Mouse (Mus musculus): ENCODE data around the gene Rpl10a. TPM values are rescaled to one million over a fixed set of nuclear protein-coding genes. Genes with fewer than 3 reads are reported as not detected.
"Not testable (repeated sequence)": the region's sequence is repeated elsewhere in the genome, so short reads cannot be mapped to it uniquely, and the experiment has no call there.

Rpl10a gene
- polyA plus RNA-seq, 1 experiment from 2014 or later = 313 TPM

DNA sequence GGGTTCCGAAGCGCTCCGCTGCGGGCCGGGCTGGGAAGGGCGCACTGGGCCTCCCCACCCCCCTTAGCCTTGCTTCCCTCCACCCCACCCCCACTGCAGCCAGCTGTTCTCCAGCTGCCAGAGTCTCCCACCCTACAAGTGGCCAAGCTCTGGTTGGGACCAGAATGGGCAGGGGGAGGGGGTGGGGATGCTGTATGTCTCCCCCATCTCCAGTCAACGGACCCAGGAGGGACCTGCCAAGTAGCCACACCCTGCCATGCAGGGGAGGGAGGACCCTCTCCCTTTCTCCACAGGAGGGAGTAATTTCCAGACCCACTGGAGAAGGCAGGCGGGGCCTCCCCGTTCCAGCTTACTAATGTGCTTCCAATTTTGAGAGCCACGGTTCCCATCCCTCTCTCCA is 17.6 kb downstream of the Rpl10a start:
- Histone ChIP-seq H3K36me3 (replicated peaks) (no peaks in the 10 kb centered on the region), H3K4me3 (replicated peaks) (no peak overlapping the region), H3K9me3 (replicated peaks) (no peaks in the 10 kb centered on the region), H3K27me3 (peaks cover 79% of the 10 kb centered on the region), H3K9ac (no peak overlapping the region), H3K4me2 (no peak overlapping the region), H3K27ac (replicated peaks) (no peak overlapping the region), H3K4me1 (replicated peaks) (peaks cover 52% of the 10 kb centered on the region)
- ATAC-seq (ENCODE audit: insufficient read depth) = no peak
- 22% methylated on average over 10 of the region's 10 CpGs for WGBS (ENCODE audit: insufficient replicate concordance)

DNA sequence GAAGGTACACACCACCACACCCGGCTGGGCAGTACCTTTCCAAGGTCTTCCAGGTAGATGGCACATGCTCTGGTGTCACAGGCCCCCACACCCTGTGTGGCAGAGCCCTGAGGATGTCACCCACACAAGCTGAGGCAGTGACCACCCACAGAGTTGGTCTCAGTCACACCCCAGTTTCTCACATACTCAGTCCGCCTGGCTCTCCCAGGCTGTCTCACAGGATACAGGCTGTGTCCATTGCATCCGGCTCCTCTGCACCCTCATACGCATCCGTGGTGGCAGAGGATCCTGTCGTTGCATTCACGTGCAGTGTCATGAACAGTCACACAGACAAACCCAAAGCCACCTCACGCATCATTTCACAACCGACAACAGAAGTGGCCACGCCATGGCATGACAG is 19.1 kb downstream of the Rpl10a start:
- Histone ChIP-seq H3K9ac (no peak overlapping the region), H3K36me3 (replicated peaks) (no peaks in the 10 kb centered on the region), H3K27ac (replicated peaks) (no peak overlapping the region), H3K9me3 (replicated peaks) (no peaks in the 10 kb centered on the region), H3K4me1 (replicated peaks) (peaks cover 56% of the 10 kb centered on the region), H3K4me2 (no peak overlapping the region), H3K27me3 (peaks cover 89% of the 10 kb centered on the region), H3K4me3 (replicated peaks) (no peak overlapping the region)
- 63% methylated on average over 10 of the region's 10 CpGs for WGBS (ENCODE audit: insufficient replicate concordance)
- ATAC-seq (ENCODE audit: insufficient read depth) = no peak

DNA sequence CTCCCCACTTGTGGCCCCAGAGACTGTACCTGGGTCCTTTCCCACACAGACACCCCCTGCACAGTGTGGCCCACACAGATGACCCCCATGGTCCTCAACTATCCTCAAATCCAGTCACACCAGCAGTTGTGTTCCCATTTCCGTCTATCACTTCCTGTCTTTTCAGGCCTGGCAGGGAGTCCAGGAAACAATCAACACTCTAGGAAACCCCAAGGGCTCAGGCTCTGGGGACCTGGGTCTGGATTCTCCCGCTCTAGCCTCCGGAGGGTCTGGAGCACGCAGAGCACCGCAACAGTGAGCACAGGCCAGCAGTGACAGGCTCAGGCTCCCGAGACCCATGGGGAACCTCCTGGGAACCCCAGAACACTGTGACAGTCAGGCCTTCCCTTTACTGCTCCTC is 19.9 kb downstream of the Rpl10a start:
- Histone ChIP-seq H3K27ac (replicated peaks) (no peak overlapping the region), H3K9me3 (replicated peaks) (no peaks in the 10 kb centered on the region), H3K9ac (no peak overlapping the region), H3K4me1 (replicated peaks) (peaks cover 65% of the 10 kb centered on the region), H3K4me2 (no peak overlapping the region), H3K27me3 (peaks cover 92% of the 10 kb centered on the region), H3K36me3 (replicated peaks) (no peaks in the 10 kb centered on the region), H3K4me3 (replicated peaks) (no peak overlapping the region)
- no peak for ATAC-seq (ENCODE audit: insufficient read depth)
- 45% methylated on average over 6 of the region's 6 CpGs for WGBS (ENCODE audit: insufficient replicate concordance)

DNA sequence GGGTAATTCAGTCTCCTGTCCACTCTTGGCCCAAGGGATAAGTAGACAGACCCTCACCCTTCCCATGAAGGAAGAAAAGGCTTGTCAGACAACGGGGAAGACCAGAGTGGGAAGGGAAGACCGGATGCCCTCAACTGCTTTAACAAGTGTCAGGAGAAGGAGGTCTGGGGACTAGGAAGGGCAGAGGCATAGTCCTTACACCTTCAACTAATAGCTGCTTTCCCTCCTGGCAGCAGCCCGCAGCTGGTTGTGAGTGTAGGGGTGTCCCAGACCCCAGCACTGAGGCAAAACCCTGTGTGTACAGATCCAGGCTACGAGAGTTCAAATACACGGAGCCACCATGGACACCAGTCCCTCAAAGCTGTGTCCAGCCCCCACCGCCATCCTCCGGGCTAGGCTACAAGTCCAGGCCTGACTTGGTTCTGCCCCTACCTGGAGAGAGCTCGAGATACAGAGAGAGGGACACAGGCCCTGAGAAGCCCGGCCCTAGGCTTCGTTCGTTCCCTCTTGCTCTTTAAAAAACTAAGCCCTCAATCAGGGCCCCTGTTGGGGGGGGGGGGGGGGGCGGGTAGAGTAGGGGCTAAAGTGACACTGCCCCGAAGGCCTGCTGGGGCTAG is 21.1 kb downstream of the Rpl10a start:
- H3K9ac ChIP-seq = peak overlapping the region; percentile 55; the same call in 1 of the 2 replicates
- peaks cover 66% of the 10 kb centered on the region for H3K4me1 ChIP-seq (replicated peaks)
- peak overlapping the region; percentile 93 for H3K4me2 ChIP-seq
- WGBS (ENCODE audit: insufficient replicate concordance) = 33% methylated on average over 13 of the region's 13 CpGs
- H3K27ac ChIP-seq (replicated peaks) = no peak overlapping the region; the same call in 1 of the 2 replicates
- H3K9me3 ChIP-seq (replicated peaks) = no peaks in the 10 kb centered on the region
- H3K4me3 ChIP-seq (replicated peaks) = peak overlapping the region; percentile 65
- no peaks in the 10 kb centered on the region for H3K36me3 ChIP-seq (replicated peaks)
- H3K27me3 ChIP-seq = peaks cover 90% of the 10 kb centered on the region
- no peak for ATAC-seq (ENCODE audit: insufficient read depth)

DNA sequence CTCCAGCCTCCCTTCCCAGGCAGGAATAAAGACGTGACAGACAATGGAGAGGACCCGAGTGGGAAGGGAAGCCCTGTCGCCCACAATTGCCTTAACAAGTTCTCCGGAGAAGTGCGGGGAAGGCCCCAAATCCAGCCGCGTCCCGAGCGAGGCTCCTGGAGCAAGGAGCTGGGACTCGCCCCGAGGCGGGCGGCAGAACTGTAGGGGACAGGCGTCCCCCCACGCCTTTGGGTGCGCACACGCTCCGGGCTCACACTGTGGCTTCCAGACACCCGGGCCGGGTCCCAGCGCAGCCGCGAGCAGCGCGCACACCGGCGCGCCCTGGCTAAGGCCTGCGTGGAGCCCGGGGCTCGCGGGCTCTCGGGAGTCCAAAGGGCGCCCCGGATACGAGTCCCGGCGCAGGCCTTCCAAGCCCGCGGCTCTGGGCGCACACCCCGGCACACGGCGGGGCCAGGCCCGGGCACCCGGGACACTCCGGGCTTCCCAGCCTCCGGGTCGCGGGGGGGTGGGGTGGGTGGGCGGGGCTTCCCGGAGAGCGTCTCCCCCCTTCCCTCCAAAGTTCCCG is 21.7 kb downstream of the Rpl10a start:
- under 1% methylated on average over 54 of the region's 54 CpGs for WGBS (ENCODE audit: insufficient replicate concordance)

DNA sequence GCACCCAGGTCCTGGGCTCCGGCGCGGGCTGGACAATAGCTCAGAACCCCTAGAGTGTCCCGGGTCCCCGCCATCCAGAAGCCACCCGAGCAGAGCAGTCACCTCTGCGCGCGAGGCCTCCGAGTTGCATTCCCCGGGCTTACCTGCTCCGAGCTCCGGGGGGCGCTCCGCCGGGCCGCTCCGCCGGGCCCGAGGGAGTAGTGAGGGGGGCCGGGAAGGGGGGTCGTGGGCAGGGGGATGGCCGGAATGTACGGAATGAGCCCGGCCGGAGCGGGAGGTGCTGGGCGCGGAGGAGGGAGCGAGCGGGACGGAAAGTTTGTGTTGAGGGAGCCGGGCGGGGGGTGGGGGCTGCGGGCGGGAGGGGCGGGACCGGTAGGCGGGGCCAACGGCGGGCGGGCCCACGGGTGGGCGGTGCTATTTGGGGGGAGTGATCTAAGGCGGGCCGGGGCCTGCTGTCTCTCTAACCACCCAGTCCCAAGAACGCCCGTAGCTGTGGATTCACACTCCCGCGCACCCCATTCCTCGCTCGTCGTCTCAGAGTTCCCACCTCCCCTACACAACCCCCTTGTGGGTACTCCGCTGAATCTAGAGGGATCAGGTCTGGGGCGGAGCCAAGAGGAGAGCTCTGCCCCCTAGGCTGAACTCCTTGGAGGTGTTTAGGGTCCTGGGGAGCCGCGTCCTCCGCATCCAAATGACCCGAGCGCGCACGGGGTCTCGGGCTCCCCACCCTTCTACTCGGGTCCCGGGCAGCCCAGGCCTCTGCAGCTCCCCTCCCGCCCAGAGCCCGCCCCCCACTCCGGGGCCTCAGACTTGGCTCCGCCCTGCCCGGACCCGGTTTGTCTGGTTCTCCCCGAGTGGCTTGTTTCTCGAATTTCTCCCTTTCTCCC is 22.4 kb downstream of the Rpl10a start, which contains the start of gene Tead3:
Gene Tead3, minus strand, starts transcription at position 352 of the 887 bp plus-strand sequence.
- peak within 1 kb of the TSS; percentile 93 for H3K4me2 ChIP-seq
- no peaks in the 10 kb centered on the region for H3K36me3 ChIP-seq (replicated peaks)
- ATAC-seq (ENCODE audit: insufficient read depth) = peak; percentile 68
- H3K4me1 ChIP-seq (replicated peaks) = peaks cover 57% of the 10 kb centered on the region
- WGBS (ENCODE audit: insufficient replicate concordance) = under 1% methylated on average over 63 of the region's 73 CpGs
- H3K27me3 ChIP-seq = peaks cover 76% of the 10 kb centered on the region
- peak within 1 kb of the TSS; percentile 77 for H3K27ac ChIP-seq (replicated peaks)
- H3K9ac ChIP-seq = peak within 1 kb of the TSS; percentile 55
- H3K9me3 ChIP-seq (replicated peaks) = no peaks in the 10 kb centered on the region
- peak within 1 kb of the TSS; percentile 65 for H3K4me3 ChIP-seq (replicated peaks)

More for the DNA sequence above, 21.7 kb downstream of the Rpl10a start:
- H3K36me3 ChIP-seq (replicated peaks) = no peaks in the 10 kb centered on the region
- H3K9ac ChIP-seq = peak overlapping the region; percentile 55
- peaks cover 84% of the 10 kb centered on the region for H3K27me3 ChIP-seq
- H3K4me1 ChIP-seq (replicated peaks) = peaks cover 64% of the 10 kb centered on the region
- H3K4me2 ChIP-seq = peak overlapping the region; percentile 93
- ATAC-seq (ENCODE audit: insufficient read depth) = peak; percentile 45
- H3K4me3 ChIP-seq (replicated peaks) = peak overlapping the region; percentile 65
- H3K9me3 ChIP-seq (replicated peaks) = no peaks in the 10 kb centered on the region
- H3K27ac ChIP-seq (replicated peaks) = peak overlapping the region; percentile 77

DNA sequence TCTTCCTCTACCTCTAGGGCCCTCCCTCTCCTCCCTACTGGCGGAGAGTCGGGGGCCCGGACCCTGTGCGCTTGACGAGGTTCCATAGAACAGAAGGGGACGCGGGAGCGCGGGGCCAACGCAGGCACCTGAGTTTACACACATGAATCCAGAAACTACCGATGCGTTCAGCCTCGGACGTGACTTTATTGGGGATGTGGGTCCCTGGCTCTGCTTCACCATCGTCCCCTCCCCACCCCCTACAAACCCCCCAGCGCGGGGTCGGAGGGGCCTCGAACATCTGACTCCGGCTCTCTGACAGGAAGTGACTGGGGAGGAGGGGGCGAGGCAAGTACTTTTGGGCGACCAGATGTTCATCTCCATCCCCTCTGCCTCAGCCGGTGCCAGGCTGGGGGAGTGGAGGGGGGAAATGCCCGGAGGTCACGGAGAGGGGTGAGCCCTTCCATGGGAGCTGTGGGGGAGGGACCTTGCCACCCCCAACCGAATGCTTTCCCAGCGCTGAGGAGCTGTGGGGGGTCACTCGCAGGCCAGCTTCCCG is 23.2 kb downstream of the Rpl10a start:
- H3K4me3 ChIP-seq (replicated peaks) = peak overlapping the region; percentile 65
- WGBS (ENCODE audit: insufficient replicate concordance) = 1% methylated on average over 29 of the region's 29 CpGs
- H3K4me2 ChIP-seq = peak overlapping the region; percentile 93
- peak overlapping the region; percentile 66 for H3K27ac ChIP-seq (replicated peaks)
- H3K36me3 ChIP-seq (replicated peaks) = no peaks in the 10 kb centered on the region
- H3K27me3 ChIP-seq = peaks cover 76% of the 10 kb centered on the region
- no peak for ATAC-seq (ENCODE audit: insufficient read depth)
- no peaks in the 10 kb centered on the region for H3K9me3 ChIP-seq (replicated peaks)
- H3K4me1 ChIP-seq (replicated peaks) = peaks cover 54% of the 10 kb centered on the region
- peak overlapping the region; percentile 55 for H3K9ac ChIP-seq

DNA sequence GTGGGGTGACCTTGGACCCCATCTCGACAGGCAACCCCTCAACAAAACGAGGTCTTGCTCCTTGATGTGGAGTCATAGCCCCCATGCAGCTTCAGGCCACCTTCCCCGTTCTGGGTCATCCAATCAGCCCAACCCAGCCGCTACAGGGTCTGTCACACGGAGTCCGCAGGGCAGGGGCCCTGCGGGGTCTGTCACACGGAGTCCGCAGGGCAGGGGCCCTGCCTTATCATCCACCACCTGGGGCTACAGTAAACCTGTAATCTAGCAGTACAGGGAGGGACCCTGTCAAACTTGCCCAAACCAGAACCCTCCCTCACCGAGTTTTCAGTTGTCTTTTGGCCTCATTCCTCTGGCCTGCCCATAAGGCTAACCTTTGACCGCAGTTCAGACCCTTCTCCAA is 23.7 kb downstream of the Rpl10a start:
- Histone ChIP-seq H3K4me1 (replicated peaks) (peaks cover 54% of the 10 kb centered on the region), H3K27ac (replicated peaks) (0 out of 2 replicates have a peak overlapping the region, but pooled peaks have one; percentile 66), H3K4me2 (peak overlapping the region; percentile 93), H3K36me3 (replicated peaks) (no peaks in the 10 kb centered on the region), H3K9ac (no peak overlapping the region), H3K27me3 (peaks cover 75% of the 10 kb centered on the region), H3K9me3 (replicated peaks) (no peaks in the 10 kb centered on the region), H3K4me3 (replicated peaks) (peak overlapping the region; percentile 65)
- ATAC-seq (ENCODE audit: insufficient read depth) = peak; percentile 63
- 10% methylated on average over 11 of the region's 11 CpGs for WGBS (ENCODE audit: insufficient replicate concordance)

DNA sequence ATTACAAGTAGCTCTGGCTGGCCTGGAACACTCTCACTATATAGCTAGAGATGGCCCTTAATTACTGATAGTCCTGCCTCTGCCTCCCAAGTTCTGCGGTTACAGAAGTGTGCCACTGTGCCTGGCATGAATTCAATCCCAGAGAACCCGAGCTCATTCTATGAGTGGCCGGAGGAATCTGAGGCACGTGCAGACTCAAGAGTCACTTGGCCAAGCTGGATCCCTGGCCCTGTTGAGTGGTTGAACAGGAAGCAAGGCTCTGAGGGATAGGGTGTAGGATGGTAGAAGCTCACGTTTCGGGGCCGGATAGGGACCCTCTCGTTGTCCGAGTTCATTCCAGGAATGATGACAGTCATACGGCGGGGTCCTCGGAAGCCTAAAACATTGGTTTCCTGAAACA is 27.6 kb downstream of the Rpl10a start:
- Histone ChIP-seq H3K4me2 (no peak overlapping the region), H3K36me3 (replicated peaks) (no peaks in the 10 kb centered on the region), H3K27me3 (peaks cover 74% of the 10 kb centered on the region), H3K4me3 (replicated peaks) (no peak overlapping the region), H3K4me1 (replicated peaks) (peaks cover 24% of the 10 kb centered on the region), H3K9me3 (replicated peaks) (no peaks in the 10 kb centered on the region), H3K9ac (no peak overlapping the region), H3K27ac (replicated peaks) (no peak overlapping the region)
- 73% methylated on average over 12 of the region's 12 CpGs for WGBS (ENCODE audit: insufficient replicate concordance)
- no peak for ATAC-seq (ENCODE audit: insufficient read depth)

DNA sequence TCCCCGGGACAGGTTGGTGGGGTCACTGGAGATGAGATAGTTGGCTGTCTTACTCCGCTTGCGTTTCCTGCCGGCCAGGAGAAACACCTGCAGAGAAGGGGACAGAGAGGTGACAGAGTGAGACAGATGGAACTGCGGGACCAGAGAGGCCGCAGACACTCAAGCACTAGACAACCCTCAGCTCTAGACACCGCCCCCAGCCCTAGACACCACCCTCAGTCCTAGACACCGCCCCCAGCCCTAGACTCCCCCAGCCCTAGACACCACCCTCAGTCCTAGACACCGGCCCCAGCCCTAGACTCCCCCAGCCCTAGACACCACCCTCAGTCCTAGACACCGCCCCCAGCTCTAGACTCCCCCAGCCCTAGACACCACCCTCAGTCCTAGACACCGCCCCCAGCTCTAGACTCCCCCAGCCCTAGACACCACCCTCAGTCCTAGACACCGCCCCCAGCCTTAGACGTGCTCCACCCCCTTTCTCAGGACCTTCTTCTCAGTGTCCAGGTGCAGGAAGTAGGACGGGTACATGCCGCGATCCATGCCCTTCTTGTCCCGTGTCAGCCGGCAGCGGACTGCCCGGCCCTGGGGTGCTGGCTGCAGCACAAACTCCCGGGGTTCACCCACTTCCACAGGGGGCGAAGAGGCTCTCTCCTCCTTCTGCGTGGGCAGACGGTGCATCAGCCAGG is 30.4 kb downstream of the Rpl10a start:
- H3K4me1 ChIP-seq (replicated peaks); H3K27ac ChIP-seq (replicated peaks); H3K4me2 ChIP-seq; H3K4me3 ChIP-seq (replicated peaks); H3K9ac ChIP-seq; ATAC-seq (ENCODE audit: insufficient read depth); H3K9me3 ChIP-seq (replicated peaks); H3K36me3 ChIP-seq (replicated peaks): not testable (repeated sequence)
- H3K27me3 ChIP-seq = peaks cover 76% of the 10 kb centered on the region
- WGBS (ENCODE audit: insufficient replicate concordance) = 20% methylated on average over 24 of the region's 24 CpGs
